Mouse (Mus musculus): Measurements from ENCODE around the gene Gli3.

Gli3 gene

DNA sequence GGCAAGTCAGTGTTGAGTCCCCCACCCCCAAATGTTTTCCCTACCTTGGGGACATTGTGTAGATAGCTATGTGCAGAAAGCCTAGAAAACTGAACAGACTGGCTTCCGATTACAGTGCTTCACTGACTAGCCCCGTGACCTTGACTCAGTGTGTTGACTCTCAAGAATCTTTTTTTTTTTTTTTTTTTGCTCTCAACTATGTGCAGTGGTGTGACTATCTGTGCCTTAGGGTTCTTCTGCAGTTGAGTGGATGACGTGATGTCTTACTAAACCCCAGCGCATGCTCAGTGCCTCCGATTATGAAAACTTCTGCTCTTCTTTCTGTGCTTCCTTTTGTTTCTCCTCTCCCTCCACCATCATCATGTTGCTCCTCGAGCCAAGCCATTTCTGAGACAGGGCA lies 87.7 kb downstream of the Gli3 start:
- DNase-seq (ENCODE audit: low spot score in 2 of 2), result no peak

DNA sequence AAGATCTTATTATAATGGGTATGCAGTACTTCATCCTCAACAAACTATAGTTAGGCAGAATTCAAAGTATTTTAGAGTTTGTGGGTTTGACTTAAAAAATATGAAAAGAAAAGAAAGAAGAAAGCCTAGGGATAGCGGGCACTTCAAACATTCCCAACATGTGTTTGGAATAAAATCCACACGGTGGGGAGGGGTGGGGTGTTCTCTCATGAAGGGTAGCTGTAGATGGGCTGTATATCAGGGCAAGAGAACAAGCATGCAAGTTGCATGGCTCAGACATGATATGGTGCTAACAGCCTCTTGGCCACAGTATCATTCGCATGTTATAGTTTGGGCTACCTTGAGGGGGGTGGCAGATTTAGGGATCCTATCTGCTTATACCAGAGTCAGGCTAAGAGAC lies 89.0 kb downstream of the Gli3 start:
- DNase-seq (ENCODE audit: low spot score in 2 of 2), result no peak

DNA sequence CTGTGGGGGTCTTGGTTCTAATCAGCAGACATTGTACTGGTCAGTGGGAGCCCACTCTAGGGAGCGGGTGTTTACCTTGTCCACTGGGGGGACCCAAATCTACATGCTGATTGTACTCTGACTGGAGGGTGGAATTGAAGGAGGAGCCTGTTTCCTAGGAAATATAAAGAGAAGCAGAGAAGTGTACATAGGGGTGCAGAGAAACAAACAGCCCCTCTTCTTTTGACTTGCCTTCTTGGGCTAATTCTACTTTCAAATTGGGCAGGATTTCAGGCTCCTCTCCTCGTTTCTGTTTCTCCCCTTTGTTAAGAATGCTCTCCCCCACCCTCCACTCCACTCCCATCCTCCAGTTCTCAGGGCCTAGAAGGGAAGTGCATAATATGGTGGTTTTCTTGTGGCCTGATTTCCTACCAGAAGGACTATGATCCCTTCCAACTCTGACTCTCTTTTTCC lies 93.6 kb downstream of the Gli3 start:
- DNase-seq (ENCODE audit: low spot score in 2 of 2), result no peak

DNA sequence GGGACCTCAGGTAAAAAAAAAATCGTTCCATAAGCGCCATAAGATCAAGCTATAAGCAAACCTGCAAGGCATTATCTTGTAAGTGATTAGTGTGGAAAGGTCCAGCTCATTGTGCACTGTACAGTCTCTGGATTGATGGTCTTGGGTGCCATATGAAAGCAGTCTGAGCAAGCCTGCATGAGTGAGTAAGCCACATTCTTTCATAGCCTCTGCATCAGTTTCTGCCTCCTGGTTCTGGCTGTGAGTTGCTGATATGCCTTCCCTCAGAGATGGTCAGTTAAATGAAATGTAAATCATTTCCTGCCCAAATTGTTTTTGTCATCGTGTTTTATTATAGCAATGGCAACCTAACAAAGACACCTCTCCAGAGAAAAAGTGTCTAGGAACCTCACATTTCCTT lies 98.4 kb downstream of the Gli3 start:
- DNase-seq (ENCODE audit: low spot score in 2 of 2), result no peak

DNA sequence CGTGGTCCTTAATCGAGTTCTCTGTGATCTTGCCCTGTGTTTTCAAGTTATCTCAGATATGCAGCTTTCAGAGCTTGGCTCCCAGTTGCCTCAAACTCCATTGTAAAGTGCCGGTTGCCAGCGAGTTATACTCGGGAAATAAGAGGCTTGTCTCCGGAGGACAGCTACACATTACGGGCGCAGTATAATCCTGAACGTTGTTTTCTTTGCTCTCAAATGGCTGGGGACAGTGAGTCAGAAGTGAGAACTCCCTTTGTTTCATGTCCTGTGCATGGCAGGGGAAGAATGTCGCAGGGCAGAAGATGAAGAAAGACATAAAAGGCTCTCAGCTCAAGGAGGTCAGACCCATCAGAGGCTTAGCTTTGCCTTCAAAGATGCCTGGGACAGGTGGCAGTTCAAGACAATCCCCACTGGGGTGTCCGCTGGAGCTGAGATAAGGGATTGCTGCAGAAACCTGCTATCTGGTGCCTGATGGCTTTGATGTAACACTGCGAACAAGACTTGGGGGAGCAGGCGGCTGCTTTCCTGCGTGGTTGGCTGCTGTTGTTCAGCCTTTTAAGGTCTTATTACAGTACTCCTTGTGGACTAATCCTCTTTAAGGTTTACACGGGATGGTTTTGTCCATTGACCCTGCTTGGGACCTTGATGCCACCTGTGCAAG lies 108.0 kb downstream of the Gli3 start:
- no peak for DNase-seq (ENCODE audit: low spot score in 2 of 2)

DNA sequence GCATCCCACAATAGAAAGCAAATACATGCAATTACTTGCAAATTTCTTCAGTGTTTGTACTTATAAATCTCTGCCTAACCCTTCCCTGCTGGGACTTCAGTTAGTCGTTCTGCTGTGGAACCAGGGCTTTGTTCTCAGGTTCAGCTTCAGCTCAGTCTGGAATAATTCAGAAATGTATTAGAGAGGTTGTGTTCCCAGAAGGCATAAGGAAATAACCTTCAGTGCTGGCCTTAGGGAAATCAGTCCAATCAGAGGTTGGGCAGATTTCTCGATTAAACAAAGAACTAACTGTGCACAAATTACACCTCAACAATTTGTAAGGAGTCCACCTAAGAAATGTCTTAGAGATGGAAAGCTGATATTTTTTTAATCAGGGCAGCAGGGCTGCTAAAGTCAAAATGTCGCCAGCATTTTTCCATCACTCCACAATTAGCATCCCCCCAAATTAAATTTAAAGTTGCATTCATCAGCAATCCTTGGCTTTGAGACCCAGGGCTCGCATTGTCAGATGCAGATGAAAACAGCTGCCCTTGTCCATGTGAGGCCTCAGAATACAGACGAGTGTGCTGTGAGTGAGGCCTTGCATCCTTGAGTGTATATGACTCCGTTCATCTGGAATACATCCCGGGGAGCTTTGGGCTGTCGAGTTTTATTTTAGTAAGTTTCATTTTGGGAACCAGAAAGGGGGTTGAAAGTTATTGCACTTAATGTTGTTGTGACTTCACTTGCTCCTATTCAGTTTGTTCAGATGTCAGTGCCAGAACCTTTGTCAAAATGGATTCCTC lies 114.3 kb downstream of the Gli3 start:
- no peak for DNase-seq (ENCODE audit: low spot score in 2 of 2)

DNA sequence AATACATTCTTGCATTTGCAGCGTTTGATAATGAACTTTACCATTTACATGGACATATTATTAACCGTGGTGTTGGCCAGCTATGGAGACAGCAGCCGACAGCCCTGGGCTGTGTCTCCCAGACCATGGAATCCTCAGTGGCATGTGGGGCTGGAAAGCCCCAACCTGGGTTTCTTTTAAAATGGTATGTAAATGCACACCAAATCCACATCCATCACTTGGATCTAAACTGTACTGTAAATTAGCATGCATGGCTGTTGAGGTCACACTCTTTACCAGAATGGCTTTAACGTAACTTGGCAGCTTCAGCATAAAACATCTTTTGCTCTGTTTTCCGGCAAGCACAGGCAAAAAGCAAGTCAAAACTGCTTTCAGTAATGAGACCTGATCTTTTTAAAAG lies 117.4 kb downstream of the Gli3 start:
- no peak for DNase-seq (ENCODE audit: low spot score in 2 of 2)

DNA sequence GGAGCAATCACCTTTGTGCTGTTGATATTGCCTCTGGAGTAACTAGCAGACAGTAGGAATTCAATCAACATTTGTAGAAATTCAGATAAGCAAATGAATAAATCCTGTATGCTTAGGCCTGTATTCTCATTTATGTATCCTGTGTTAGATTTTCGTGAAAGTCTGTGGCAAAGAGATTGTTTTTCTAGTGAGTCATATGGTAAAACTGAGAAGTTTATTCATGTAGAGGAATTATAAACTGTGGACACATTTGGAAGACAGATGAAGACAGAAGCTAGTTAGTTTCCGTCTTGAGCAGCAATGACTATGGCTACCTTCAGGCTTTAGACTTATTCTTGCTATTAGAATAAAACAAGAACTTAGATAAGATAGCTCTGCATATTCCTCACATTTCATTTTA lies 122.9 kb downstream of the Gli3 start:
- DNase-seq (ENCODE audit: low spot score in 2 of 2), result no peak

DNA sequence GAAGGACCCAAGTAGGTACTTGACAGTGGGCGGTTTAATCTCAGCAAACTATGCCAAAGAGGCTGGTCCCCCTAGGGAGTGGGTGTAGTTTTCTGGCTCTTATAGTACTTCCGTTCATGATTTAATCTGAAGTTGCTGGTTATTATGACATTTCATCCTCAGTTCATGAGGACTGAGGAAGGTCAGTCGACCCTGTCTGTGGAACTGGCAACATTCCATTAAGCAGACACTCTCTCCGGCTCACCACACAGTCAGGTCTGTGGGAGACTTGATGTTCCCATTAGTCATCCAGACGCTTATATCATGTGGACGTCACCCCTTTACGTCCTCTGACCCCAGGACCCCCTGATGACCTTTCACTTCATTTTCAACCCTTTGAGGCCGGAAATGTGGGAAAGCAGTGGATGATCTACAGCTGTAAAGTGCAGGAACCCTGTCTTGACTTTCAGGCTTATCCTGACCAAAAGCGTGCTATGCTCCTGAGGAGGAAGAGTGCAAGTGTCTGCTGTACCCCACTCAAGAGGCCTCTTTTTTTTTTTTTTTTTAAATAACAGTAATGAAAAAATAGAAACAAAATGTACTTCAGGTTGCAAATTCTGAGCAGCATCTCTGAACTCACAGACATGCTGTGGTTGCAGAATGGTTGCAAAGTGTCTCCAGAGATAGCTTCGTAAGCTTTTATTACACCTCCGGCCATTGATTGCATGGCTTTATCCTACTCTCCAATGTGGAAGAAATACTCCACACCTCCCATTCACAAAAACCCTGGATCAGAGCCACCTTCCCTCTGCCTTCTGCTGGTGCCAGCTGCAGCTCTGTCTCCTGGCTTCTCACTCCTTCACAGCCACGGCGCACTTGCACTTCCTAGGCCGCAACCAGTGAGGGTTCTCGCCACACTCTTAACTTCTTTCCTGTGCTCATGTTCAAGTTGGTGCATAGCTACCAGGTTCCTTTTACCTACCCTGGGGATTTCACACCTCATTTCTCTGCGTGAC lies 125.5 kb downstream of the Gli3 start:
- DNase-seq (ENCODE audit: low spot score in 2 of 2), result peak; percentile 33 to 54

DNA sequence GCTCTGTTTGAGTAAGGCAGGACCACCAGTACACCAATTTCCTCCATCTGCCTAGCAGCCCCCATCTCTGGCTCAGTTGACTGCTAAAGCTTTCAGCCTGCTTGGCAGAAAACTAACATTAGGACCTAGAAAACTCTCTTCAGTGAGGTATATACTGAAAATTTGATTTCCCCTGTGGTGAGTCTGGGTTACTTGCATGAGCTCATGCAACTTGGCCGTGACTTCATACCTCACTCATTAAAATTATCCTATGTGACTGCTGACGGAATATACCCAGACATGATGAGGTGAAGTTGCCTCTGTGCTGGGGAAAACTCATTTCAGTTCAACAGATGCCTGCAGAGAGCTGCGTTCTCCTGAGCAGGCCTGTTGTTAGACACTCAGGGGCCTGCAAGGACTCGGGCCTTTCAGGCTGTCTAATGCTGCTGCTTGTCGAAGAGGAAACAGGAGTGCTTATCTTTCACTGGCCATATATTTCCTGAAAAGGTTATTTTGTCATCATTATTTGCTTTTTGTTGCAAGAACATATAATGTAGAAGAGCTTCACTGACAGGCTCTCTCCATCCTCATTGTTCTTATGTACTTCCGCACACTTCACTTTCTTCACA lies 127.4 kb downstream of the Gli3 start:
- DNase-seq (ENCODE audit: low spot score in 2 of 2), result no peak

DNA sequence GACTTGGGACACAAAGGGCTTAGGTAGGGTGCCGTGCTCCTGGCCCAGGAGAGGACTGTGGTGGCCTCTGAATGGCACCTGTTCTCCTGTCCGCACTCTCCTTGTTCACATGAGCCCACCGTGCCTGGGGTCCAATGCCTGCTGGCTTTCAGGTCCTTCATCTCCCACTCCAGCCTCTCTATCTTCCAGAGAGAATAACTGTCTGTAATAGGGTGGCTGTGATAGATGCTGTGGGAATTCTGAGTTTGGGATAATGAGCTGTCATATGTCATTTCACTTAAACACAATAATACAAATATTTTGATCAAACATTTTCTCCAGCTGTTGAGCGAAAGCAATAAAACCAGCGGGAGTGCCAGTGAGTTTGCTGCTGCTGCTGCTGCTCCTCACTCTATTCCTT lies 133.6 kb downstream of the Gli3 start:
- DNase-seq (ENCODE audit: low spot score in 2 of 2), result no peak

DNA sequence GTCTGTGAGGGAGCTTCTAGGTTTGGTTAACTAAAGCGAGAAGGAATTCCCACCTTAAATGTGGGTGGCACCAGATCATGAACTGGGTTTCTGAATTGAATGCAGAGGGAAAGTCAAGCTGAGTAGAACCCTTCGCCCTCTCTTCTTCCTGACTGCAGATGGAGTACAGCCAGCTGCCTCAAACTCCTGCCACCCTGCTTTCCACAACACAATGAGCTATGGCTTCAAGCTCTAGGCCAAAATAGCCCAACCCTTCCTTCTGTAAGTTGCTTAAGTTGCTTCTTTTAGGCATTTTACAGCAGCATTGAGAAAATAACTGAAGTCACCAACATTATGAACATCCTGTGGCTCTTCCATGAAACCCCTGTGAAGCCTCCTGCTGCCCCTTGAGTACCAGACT lies 136.7 kb downstream of the Gli3 start:
- no peak for DNase-seq (ENCODE audit: low spot score in 2 of 2)

DNA sequence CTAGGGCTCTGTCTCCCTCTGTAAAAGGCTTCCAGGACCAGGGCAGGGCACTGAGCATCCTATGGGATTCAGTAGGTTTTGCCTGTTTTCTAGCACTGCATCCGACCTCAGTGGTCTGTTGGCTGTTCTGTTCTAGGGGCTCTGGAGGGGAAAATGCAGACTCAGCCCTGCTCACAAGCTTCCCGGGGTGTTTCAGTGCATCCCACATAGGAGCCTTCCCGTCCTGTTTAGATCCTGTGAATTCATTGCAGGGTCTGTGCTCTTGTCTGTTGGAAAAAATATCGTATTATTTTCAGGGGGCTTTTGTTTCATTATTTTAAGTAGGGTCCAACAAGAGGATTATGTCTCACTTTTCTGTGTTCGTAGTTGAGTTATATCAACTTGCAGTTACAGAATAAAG lies 139.1 kb downstream of the Gli3 start:
- DNase-seq (ENCODE audit: low spot score in 2 of 2), result no peak

DNA sequence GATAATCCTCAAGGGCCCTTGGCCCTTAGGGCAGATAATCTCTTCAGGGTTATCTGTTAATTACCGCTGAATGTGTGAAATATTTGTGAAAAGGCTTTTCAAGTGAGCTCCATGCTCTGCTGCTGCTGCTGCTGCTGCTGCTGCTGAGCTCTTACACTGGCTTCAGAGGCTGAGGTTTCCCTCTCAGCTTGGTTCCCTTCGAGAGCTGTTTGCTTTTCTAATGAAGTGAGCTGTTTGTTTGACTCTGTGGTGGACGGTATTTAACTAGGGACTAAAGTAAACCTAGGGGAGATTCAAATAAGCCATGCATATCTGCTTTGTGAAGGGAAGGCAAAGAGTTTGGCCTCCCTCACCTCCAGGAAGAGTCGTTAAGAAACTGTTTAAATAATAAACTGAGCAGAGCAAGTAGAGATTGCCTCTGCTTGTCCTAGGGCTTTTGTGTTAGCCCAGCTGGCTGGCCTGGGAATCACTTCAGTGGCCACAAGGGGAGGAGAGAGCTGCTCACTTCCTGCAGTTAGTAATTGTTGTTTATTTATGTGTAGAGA lies 139.7 kb downstream of the Gli3 start:
- no peak for DNase-seq (ENCODE audit: low spot score in 2 of 2)

DNA sequence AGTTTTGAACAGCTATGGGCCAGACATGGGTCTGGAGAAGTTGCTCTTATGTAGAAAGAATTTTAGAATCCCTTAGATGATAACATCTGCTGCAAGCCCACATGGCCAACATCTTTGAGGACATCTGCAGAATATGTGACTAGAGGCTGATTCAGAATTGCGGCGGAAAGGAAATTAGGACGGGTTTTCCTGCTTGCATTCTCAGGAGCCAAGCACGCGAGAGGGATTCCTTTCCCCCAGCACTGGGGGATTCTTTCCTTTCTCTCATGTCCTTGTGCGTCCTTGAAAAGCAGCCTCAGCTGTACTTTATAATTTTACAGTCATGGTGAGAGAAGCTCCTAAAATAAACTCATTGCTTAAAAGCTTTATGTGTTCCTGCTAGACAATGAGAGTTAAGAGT lies 141.0 kb downstream of the Gli3 start:
- no peak for DNase-seq (ENCODE audit: low spot score in 2 of 2)

DNA sequence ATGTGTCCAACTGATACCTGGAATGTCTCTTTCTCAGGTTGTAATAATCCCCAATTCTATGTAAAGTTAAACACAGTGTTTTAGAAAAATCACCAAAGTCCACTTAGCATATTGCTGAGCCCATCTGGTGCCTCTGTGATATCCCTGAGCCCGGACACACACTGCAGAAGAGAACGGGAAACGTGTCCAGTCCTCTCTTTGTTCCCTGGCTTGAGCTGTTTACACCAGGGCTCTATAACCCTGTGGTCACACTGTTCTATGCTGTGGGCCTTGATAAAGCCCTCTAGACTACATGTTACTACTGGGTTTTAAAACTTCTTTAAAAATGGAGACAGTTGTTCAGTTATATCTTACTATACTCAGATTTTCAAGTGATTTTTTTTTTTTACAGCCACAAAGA lies 154.4 kb downstream of the Gli3 start:
- no peak for DNase-seq (ENCODE audit: low spot score in 2 of 2)

DNA sequence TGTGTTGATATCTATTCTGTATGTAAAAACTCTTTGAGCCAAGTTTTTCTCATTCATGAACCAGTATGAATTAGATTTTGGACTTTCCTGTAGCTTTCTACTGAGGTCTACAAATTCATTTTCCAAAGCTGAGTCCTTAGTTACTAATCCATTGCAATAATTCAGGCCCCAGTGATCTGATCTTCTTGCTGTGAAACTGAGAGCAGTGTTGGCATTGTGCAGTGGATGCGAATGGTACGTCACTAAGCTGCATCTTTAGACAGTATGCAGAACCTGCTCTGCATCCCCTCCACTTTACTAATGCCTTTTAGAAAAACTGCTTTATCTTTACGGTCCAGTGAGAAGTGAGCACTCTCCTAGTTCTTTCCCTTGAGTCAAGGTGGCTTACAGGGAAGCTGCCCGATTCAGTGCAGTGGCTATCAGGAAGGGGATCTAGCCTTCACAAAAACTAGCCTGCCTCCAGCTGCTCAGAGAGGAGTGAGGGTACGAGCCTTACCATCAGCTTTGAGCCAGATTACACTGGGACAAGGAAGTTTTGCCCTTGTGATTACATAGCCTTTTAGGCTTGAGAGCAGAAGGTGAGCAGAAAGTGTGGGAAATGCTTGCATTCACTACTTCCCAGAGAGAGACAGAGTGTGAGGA lies 155.1 kb downstream of the Gli3 start:
- DNase-seq (ENCODE audit: low spot score in 2 of 2), result no peak

DNA sequence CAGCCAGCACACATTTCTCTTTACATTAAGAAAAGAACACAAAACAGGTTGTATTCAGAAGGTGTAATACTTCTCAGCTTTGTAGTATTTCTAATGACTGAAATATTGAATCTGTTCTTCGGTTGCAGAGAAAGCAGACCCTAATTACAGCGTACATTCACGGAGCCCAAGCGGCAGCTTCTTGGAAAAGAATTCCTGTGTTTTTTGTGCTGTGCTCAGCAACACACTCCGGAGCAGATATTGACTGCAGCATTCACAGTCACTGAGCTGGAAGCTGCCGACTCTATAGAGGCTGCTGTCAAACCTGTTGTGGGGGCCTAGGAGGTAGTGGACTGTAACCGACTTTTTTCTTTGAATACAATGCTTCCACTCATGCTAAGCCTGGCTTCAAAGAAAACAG lies 158.0 kb downstream of the Gli3 start:
- DNase-seq (ENCODE audit: low spot score in 2 of 2), result no peak

DNA sequence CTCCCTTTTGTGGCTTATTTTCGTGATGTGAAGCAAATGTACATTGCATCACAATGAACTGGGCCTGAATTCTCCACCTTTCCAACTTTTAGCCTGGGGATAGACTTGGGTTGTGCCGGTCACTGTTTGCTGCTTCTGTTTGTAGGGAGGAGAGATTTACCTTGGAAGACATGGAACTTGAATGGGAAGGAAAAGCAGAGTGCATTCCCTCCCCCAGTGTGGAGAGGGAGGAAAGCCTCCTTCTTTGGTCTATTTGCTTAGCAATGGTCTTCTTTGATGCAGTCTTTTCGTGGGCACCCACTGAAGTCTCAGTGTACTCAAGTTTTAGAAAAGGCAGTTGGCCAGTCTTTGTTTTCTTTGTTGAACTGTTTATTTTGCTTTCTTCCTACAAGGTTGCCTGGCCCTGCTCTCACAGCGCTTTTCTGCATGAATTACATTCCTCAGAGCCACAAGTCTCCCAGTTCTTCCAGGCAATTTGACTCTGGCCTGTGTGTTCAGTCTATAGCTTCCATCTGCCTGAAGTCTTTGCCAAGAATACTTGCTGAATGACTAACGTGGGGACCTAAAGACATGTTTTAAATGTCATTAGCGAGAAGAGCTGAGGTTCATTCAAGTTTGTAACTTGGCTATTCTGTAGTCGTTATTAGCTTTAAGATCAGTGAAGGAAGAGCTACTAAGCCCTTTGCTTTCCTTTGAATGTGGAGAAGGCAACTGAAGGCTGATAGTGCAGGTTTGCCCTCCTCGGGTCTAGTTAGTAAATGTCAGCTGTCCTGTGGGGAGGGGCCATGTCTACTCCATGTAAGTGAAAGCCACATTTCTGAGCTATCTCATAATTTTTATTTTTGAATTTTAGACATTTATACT lies 161.7 kb downstream of the Gli3 start:
- no peak for DNase-seq (ENCODE audit: low spot score in 2 of 2)

DNA sequence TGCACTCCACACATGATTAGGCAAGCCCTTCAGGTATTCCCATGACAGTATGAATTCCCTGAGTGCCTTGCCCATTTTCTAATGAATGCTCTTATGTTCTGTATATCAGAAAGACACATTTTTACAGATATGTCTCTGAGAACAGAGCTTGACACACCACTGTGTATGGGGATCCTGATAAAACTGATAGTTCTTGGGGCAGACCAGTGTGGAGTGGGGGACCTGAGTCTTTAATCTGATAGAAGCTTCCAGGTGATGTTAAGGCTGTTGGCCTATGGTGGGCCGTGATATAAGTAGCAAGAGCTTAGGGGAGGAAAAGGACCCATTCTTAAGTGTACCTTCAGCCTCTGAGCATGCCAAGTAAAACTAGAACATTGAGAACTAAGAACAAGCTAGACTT lies 178.5 kb downstream of the Gli3 start:
- DNase-seq (ENCODE audit: low spot score in 2 of 2), result no peak

Measured in heart, adult 9 months (tissue).